Mouse (Mus musculus) right cerebral cortex, adult 2 months (tissue): ENCODE data around the gene Slc27a1.

ENCODE experiments used
- DNase-seq, 2 experiments: peaks; one replicate each; pipeline ENCODE4 v3.0.0; 2021 to 2022; ENCODE audit warnings: low spot score in 2 of 2

Slc27a1 gene

GRCm38 (mm10) chr8:71613418-71613817, 44.7 kb downstream of the Slc27a1 start:
- no peak for DNase-seq

- DNase-seq, result no peak
These were observed 51.1 kb downstream of the Slc27a1 start for GRCm38 (mm10) chr8:71619786-71620185.

- no peak for DNase-seq
These were observed 56.4 kb downstream of the Slc27a1 start for GRCm38 (mm10) chr8:71625088-71625487.

DNA sequence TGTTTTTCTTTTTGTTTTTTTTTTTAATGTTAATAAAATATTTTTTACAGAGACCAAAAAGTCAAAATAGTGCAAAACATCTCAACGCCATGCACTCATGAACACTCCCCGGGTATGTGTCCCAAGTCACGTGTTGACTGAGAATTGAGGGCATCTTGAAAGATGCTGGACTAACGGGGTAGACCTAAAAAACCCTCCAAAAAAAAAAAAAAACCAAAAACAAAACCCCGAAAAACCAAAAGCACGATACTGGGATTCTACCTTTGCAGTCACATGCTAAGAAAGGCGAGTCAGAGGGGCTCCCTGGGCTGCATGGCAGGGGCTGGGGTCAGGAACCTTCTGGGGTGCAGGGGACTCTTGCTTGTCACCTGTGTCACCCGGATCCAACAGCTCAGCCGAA, 58.1 kb downstream of the Slc27a1 start:
- DNase-seq, result no peak

GRCm38 (mm10) chr8:71627265-71628099, 58.8 kb downstream of the Slc27a1 start:
- no peak for DNase-seq

DNA sequence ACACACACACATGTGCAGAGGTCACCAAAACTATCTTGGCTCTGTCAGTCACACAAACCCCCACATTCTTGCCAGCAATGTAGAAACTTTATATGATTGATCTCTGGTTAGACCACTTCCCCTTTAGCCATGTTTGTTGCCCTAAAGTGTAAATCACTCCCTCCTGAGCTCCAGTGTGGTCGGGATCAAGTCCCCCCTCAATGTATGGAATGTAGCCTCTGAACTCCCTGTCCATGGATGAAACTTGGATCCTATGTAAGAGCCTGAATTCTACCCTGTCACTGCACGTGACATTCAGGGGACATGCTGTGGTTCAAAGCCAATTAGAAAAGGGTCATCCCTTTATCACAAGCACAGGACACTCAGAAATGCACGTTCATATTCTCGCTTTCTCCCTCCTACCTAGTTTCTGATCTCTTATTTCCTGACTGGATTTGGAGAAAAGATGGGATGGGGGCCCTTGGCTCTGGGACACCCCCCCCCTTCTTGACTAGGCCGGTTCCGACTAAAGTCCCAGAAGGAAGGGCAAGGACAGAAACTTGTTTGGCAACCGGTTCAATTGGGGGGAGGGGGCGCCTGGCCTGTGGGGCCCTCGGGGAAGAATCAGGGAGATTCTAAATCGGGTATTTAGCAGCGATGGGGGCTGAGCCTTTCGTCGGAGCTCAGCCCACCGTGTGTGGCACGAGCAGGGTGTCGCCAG, 59.9 kb downstream of the Slc27a1 start:
- no peak for DNase-seq

DNA sequence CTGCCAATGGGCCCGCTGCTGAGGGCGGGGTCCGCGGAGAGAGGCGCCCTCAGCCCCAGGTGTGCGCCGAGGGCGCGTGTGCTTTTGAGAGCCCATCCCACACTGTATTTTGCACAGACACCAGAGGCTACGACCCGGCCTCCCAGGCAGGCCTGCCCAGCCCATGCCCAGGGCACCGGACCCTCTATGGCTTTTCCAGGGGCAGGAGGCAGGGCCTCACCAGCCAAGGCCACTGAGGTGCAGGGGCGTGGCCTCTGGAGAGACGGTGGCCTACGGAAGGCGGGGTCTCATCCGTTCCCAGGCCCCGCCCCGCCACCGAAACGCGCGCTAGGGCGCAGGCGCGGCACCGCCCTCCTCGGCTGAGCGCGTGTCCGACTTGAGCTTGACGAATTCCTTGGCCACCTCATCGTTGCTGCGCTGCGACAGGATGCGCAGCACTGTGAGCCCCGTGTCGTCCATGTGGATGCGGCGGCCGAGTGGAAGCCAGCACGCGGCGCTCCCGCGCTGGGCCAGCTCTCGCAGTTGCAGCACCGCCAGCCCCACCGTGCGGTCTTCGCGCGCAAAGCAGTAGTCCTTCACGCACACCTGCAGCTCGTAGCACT, 60.5 kb downstream of the Slc27a1 start:
- DNase-seq, result peak; percentile 86 to 89

- DNase-seq, result no peak
These were observed 61.1 kb downstream of the Slc27a1 start for GRCm38 (mm10) chr8:71629781-71630212.

GRCm38 (mm10) chr8:71630761-71631160, 62.1 kb downstream of the Slc27a1 start:
- no peak for DNase-seq

- no peak for DNase-seq
These were observed 63.2 kb downstream of the Slc27a1 start for GRCm38 (mm10) chr8:71631897-71632296.

GRCm38 (mm10) chr8:71633164-71633563, 64.5 kb downstream of the Slc27a1 start:
- no peak for DNase-seq

DNA sequence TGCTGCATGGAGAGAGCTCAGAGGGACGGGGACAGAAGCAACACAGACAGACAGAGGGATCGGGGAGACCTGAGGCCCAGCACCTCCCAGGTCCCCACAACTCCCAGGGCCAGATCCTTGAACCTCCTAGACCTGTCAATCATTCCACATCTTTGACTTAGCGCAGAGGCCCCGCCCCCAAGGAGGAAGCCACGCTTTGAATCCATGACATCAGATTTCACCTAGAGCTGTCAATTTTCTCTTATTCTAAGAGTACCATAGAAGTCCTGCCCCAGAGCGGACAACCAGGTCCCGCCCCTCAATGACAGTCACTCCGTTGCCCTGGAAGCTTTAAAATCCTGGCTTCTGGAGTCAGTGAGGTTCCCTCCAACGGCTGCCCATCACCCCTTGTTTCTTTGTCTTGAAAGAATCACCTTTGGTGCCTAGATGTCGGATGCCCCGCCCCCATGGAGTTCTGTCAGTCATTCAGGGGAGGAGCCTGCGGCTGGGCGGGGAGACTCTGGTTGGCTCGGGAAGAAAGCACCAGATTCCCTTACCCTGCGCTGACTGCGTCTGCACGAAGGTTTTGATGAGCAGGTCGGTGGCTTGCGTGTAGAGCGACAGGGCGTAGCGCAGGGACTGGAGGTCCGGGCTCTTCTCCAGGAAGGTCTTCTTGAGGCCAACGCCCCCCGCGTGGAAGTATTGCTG, 65.4 kb downstream of the Slc27a1 start:
- no peak for DNase-seq
